Mouse (Mus musculus) embryonic fibroblast, embryonic 13.5 days (primary cell): Measurements from ENCODE around the gene Spdef. TPM values are rescaled to one million over a fixed set of nuclear protein-coding genes. Genes with fewer than 3 reads are reported as not detected.

Source experiments
- H3K27ac ChIP-seq: 2 replicates; pipeline ENCODE4 v1.5.1; 2012; ENCODE audit warnings: low read length, control low read depth, inconsistent platforms; ENCODE audit not compliant: insufficient read depth
- H3K4me1 ChIP-seq: 2 replicates; pipeline ENCODE4 v1.6.1; 2011; ENCODE audit warnings: low read length; ENCODE audit not compliant: control insufficient read depth, insufficient read depth
- H3K4me3 ChIP-seq: 2 replicates; pipeline ENCODE4 v1.5.1; 2011; ENCODE audit warnings: mild to moderate bottlenecking, control low read depth, low read length; ENCODE audit not compliant: insufficient read depth
- CTCF ChIP-seq: IDR thresholded peaks from 2 replicates; pipeline ENCODE4 v1.5.1; 2011; ENCODE audit warnings: mild to moderate bottlenecking, control low read depth, low read length, moderate library complexity, borderline replicate concordance; ENCODE audit not compliant: insufficient read depth
- POLR2A ChIP-seq: IDR thresholded peaks from 2 replicates; pipeline ENCODE4 v1.6.1; 2011; ENCODE audit warnings: low read depth, mild to moderate bottlenecking, control low read depth, low read length, moderate library complexity
- polyA plus RNA-seq: library from polyadenylated mRNA; stranded (reverse); fragments of >200 nt; gene quantifications from 2 replicates; pipeline ENCODE4 v1.2.4, GENCODE M21; 2011; ENCODE audit warnings: low read depth; ENCODE audit not compliant: missing spikeins, insufficient read length

Spdef gene
- polyA plus RNA-seq, 1 experiment, result not detected

DNA sequence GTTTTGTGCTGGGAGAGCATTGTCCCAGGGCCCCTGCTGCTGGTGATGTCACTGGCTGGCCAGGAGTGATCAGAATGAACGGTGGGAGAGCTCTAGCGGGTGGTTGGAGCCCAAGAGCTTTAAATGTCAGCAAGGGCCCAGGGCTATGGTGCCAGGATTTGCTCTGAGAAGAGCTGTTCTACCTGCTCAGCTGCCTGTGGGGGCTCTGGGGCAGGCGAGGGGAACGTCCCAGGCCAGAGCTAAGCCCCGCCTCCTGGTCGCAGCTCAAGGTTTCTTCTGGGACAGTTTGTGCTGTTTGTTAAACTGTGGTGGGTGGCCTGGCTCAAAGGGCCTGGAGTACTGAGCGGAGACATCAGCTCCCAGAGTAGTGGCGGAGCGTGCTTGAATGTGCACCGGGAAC is 3.3 kb downstream of the Spdef start:
- H3K27ac ChIP-seq, result no peak overlapping the region
- H3K4me3 ChIP-seq, result no peak overlapping the region
- TF ChIP-seq CTCF (no peak), POLR2A (no peak)
- no peaks in the 10 kb centered on the region for H3K4me1 ChIP-seq

DNA sequence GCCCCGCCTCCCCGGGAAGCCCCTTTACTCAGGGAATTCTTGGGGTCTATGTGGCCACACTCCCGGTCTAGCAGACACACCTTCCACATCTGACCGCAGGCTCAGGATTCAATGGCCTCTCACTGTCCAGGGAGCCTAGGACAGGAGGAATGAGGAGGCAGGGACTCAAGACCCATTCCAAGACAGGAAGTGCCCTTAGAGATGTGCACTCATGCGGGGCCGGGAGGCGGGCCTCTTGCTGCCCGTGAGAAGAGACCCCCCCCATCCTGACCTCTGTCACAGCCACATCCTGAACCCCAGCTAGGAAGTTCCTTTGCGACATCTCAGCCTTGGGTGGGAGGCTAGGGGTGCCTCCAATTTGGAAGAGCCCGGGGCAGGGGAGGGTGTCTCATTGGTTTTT is 3.7 kb downstream of the Spdef start:
- Histone ChIP-seq H3K4me3 (no peak overlapping the region), H3K27ac (no peak overlapping the region), H3K4me1 (no peaks in the 10 kb centered on the region)
- TF ChIP-seq CTCF, result no peak
- no peak for TF ChIP-seq POLR2A

- no peaks in the 10 kb centered on the region for H3K4me1 ChIP-seq
- no peak overlapping the region for H3K4me3 ChIP-seq
- no peak overlapping the region for H3K27ac ChIP-seq
- TF ChIP-seq POLR2A, result no peak
- no peak for TF ChIP-seq CTCF
These were observed 4.4 kb downstream of the Spdef start for GRCm38 (mm10) chr17:27724327-27724726.

- TF ChIP-seq POLR2A (no peak), CTCF (no peak)
- Histone ChIP-seq H3K4me3 (no peak overlapping the region), H3K27ac (no peak overlapping the region), H3K4me1 (no peaks in the 10 kb centered on the region)
These were observed 7.6 kb downstream of the Spdef start for GRCm38 (mm10) chr17:27721125-27721664.

GRCm38 (mm10) chr17:27720326-27720725 is 8.4 kb downstream of the Spdef start:
- Histone ChIP-seq H3K4me1 (no peaks in the 10 kb centered on the region), H3K27ac (no peak overlapping the region), H3K4me3 (no peak overlapping the region)
- TF ChIP-seq CTCF (no peak), POLR2A (no peak)

- TF ChIP-seq CTCF, result no peak
- no peak for TF ChIP-seq POLR2A
- H3K4me1 ChIP-seq, result no peaks in the 10 kb centered on the region
- no peak overlapping the region for H3K27ac ChIP-seq
- H3K4me3 ChIP-seq, result no peak overlapping the region
These were observed 9.1 kb downstream of the Spdef start for GRCm38 (mm10) chr17:27719663-27720062.

DNA sequence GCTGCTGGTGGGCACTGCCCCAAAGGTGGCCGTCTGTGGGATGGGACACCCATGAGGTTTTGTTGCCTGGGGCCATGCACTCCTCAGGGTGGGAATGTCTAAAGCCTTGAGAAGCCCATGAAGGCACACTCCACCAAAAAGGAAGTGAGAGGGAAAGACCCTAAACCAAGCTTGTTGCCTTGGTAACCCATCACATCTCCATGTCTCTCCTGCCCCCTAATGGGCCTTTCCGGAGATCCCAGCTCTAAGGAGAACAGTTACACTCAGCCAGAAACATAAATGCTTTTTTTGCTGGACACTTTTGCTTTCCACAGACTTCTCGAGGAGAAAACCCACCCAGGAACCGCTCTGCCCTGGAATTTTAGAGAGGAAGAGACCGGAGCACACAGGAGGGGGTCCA is 10.5 kb downstream of the Spdef start:
- H3K27ac ChIP-seq, result no peak overlapping the region
- no peak overlapping the region for H3K4me3 ChIP-seq
- no peak for TF ChIP-seq POLR2A
- TF ChIP-seq CTCF, result no peak
- no peaks in the 10 kb centered on the region for H3K4me1 ChIP-seq

- no peak overlapping the region for H3K27ac ChIP-seq
- TF ChIP-seq CTCF, result no peak
- no peak for TF ChIP-seq POLR2A
- no peaks in the 10 kb centered on the region for H3K4me1 ChIP-seq
- no peak overlapping the region for H3K4me3 ChIP-seq
These were observed 12.0 kb downstream of the Spdef start for GRCm38 (mm10) chr17:27716804-27717203.

DNA sequence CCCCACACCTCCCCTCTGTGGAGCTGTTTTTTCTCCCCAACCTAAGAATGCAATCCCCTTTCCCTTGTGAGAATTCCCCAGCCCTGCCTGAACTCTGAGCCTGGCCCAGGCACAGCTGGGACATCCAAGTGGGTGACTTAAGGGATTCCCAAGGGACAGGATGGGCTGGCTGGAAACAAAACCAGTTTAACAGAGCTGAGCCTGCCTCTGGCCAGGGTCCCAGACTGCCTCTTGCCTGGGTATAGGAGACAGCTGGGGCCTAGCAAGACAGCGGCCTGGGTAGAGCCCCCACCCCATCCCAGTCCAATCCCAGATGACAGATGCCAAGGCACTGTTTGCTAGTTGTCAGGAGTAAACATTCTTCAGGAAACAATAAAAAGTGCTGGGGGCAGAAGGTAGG is 15.9 kb downstream of the Spdef start:
- no peak for TF ChIP-seq CTCF
- no peak for TF ChIP-seq POLR2A
- Histone ChIP-seq H3K4me3 (no peak overlapping the region), H3K27ac (no peak overlapping the region), H3K4me1 (no peaks in the 10 kb centered on the region)

GRCm38 (mm10) chr17:27709650-27710049 is 19.1 kb downstream of the Spdef start:
- TF ChIP-seq POLR2A (no peak), CTCF (no peak)
- Histone ChIP-seq H3K4me1 (no peaks in the 10 kb centered on the region), H3K27ac (no peak overlapping the region), H3K4me3 (no peak overlapping the region)

- no peak overlapping the region for H3K27ac ChIP-seq
- TF ChIP-seq POLR2A, result 0 out of 2 replicates have a peak, but pooled peaks have one; percentile 22
- TF ChIP-seq CTCF, result no peak
- H3K4me3 ChIP-seq, result 0 out of 2 replicates have a peak overlapping the region, but pooled peaks have one; percentile 0
- no peaks in the 10 kb centered on the region for H3K4me1 ChIP-seq
These were observed 20.6 kb downstream of the Spdef start for GRCm38 (mm10) chr17:27707954-27708661.
